Mouse (Mus musculus): ENCODE data around the gene Ndufa12.

The Ndufa12 gene

DNA sequence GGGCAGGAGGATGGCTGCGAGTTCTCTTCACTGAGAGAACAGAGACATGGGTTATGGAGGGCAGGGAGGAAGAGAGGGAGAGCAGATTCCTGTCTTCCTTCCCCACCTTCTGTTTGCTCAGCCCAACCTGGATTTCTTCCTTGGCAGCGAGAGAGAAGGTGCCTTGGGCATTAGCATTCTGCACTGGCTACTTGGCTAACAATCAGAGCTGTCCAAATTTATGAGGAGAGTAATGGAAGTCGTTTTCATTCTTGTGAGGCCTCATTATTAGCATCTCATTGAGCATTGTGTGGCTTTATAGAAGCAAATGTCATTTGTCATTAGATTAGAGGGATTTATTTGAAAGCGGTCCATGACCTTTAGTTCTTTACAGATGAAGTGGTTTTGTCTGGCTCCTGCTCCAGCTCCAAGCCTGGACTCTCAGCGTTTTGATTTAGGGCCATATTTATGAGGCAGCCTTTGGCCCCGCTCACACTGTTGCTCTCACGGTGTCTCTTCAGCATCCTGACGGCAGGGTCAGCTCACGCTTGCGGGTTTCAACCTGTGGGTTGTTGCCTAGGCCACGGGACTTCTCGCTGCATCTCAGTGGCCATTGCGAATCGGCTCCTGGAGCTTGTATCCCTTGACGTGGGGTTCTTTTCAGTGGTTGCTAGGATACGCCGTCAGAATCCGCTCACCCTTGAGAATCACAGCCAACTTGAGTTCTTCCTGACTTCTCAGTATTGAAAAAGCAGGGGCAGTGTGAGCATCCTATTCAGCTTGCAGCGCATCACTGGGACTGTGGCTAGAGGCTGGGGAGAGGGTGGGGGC is 31.9 kb downstream of the Ndufa12 start:
- peak; percentile 23 to 41 for DNase-seq (ENCODE audit: low spot score in 2 of 2)

DNA sequence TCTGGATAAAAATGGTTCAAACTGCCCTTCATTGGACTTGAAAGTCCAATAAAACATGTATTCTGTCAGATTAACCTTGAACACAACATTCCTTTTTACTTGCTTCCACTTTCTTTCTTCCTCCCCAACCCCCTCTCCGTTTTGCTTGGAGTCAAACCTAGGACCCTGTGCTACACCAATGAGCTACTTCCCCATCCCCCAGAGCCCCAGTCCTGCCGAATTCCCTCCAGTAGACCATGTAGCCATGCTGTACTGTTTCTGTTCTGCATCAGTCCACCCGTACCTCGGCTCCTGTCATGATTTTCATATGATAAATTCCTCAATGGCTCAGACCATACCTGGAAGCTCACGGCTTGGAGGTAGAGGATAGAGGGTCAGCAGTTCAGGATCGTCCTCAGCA is 32.5 kb downstream of the Ndufa12 start:
- DNase-seq (ENCODE audit: low spot score in 2 of 2): no peak

DNA sequence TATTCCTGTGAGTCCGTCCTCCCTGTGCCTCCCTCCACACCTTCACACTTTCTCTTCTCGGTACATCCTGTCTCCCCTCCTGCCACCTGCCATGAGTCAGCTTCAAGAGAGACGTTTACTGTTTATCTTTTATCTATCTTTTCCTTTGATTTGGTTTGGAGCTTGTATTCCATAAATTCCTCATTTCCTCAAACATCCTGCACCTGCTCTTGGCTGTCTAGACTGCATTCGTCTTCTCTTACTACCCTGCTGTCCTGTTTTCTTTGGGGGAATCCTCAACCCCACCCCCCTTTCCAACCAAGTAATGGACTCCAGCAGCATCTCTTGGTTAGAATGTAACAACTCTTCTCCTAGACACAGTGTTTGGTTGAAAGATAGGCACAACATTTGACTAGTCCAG is 36.7 kb downstream of the Ndufa12 start:
- no peak for DNase-seq (ENCODE audit: low spot score in 2 of 2)

DNA sequence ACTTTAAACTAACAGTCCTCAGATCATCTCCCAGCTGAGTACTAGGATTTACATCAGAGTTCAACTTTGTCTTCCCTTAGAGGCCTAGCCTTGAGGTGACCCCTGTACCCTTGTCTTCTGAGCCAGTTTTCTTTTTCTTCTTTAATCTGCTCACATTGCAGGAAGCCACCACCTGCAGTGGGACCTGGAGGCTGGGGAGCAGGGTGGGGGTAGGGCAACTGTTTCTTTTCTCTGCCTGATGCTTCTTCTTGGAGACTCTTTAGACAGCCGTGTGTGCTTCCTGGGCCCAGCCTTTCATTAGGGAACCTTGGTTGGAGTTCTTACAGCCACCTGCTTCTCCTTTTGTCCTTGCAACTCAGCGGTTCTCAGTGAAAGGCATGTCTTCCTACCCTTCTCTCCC is 42.8 kb downstream of the Ndufa12 start:
- no peak for DNase-seq (ENCODE audit: low spot score in 2 of 2)

DNA sequence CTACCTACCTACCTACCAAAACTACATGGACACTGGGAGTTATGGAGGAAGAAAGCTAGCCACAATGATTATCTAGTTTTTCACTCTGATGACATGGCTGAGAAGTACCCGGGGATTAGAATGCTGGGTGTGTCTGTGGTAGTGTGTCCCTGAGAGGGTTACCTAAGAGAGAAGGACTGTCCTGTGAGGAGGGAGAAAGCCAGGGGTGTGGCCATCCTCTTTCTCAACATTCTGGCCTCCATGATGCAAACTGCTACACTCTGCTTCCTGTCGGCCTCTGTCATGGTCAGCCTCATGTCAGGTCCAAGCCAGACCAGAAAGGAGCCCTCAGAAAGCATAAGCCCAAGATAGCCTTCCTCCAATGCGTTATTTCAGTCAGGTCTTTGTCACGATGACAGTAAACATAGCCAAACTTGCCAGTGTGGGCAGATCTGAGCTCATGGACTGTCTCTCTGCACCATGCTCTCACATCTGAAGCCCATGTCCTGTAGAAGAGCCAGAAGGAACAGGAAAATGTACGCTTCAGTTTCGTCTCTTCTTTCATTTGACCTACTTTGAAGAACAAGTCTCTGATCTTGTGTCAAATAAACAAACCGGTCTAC is 49.3 kb downstream of the Ndufa12 start:
- DNase-seq (ENCODE audit: low spot score in 2 of 2): no peak

DNA sequence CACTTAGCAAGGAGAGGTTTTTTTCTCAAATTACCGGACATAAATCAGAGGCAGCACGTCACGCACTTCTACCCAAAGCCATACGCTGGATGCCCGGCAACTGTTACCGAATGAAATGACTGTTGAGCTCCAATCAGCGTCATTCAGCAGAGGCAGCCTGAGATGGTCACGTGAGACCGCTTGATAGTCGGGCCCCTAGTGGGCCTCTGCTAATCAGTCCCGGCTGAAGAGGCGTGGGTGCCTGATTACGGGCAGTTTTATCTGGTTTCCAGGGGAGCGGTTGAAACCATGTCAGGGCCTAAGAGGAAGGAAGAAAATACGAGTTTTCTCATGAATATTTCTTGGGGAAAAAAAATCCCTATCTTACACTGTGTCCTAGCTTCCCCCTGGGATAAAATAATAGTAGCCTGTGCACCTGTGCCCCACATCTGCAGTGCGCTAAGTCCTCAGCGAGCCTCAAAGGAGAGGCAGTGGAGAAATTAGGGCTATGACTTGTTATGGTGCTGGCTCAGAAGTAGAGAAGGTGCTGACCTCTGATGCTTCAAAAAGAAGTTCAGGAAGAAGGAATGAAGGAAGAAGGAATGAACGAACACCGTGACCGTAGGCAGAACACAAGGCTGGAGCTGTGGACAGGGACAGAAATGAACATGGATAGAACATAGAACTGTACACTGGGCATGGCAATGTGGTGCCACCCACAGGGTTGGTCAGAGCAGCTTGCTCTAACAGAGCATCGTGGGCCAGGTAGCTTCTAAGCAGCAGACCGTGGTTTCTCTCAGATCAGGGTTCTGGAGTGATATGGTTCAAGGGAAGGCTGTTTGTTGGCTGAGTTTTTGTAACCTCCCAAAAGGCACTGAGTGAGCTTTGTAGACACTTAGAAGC is 51.3 kb downstream of the Ndufa12 start:
- DNase-seq (ENCODE audit: low spot score in 2 of 2): peak in 1 of 2 experiments; percentile 14

DNA sequence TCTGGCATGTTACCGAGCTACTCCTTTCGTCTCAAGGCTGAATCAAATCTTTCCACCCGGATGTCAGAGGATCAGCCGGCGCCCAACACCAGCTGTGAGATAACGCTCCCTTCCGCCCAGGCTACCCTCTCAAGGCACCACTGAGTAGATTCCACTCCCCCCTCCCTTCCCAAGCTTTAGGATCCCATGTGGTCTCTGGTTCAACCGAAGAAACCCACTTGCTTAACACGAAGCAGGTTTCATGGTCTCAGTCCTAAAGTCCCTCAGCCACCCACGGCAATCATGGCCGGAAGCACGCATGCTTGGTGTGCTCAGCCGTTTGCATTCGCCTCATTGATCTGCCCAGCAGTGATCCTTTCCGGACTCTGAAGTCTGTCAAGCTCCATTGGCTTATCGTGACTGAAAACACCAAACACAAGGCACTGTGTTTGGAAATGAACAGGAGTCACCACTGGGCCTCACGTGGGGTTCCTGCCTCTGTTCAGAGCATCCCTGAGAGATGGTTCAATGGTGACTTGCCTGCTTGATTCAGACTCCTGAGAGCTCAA is 54.8 kb downstream of the Ndufa12 start:
- DNase-seq (ENCODE audit: low spot score in 2 of 2): no peak

DNA sequence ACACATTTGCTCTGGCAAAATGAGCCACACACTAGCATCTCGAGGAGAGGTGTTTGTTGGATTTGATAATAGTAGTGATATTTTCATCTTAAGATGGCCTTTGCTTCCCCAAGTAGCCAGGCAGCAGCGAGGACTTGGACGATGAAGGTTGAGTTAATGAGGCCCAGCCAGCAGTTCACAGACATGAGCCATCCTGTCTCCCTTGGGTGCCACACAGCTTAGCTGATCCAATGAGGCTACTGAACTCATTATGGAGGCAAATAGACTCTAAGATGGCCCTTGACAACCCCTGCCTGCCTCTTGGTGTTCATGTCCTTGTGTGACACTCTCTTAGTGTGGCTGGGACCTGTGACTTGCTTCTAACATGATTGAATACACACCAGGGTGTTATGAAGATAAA is 56.2 kb downstream of the Ndufa12 start:
- no peak for DNase-seq (ENCODE audit: low spot score in 2 of 2)

DNA sequence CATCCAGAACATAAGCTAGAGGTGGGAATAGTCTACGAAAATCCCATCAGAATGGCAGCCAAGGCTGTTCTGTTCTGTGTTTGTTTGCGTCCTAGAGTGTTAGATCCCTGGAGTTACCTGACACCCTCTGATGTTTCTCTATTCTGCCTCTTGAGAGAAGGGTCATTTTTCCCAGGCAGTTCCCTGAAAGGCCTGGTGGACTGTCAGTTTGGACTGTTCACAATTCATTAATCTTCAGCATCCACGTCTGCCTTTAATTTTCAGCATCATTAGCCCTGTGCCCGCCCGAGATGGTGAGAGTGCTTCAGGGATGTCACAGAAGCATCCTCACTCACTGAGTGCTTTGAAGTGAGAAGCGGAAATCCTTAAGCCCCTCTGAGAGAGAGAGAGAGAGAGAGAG is 57.2 kb downstream of the Ndufa12 start:
- no peak for DNase-seq (ENCODE audit: low spot score in 2 of 2)

DNA sequence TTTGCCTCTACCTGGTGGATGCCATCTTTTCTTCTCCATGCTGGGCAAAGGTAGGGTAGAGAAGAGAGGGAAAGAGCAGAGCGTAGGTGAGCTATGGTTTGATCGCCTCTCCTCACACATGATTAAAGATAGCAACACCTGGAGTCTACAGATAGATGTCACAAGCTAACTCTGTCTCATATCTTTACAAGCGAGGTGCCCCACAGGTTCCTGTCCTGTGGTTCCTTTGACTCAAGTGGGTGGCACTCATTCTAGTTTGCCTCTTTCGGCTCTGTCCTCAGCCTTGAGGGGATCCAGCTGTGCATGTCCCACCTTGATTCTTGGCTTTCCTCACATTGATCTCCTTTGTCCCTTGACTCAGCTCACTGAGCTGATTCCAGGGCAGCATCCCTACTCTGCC is 58.0 kb downstream of the Ndufa12 start:
- no peak for DNase-seq (ENCODE audit: low spot score in 2 of 2)

DNA sequence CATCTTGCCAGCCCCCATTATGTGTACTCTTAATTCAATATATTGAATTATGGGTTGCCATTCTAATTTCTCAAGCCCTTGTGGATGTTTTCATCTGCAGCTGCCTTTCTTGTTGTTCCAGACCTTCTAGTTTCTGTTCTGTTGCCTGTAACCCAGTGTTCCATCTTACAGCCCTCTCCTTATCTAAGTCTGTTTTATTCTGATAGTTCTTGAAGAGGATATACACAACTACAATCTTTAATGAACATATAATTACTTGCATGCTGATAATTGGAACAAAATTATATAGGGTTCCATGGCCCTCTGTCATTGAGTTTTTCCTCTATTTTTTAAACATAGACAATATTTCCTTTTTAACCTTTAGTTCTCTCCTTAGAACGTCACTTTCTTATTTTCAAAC is 62.0 kb downstream of the Ndufa12 start:
- no peak for DNase-seq (ENCODE audit: low spot score in 2 of 2)

DNA sequence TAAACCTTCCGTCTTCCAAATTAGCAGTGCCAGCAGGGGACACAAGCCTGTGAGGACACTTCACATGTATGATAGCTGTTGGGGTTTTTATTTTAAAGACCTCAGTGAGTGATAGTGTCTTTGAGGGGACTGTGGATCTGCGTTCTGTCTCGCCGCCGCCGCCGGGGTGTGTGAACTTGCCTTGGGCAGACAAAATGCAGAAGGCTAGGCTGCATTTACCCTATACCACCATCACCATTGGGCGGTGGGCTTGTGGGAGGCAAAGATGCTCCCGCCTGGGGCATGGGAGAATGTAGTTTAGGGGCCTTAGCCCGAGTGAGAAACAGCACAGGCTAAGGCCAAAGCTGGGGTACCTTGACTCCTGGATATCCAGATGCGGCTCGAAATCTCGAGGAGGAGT is 64.1 kb downstream of the Ndufa12 start:
- DNase-seq (ENCODE audit: low spot score in 2 of 2): no peak

DNA sequence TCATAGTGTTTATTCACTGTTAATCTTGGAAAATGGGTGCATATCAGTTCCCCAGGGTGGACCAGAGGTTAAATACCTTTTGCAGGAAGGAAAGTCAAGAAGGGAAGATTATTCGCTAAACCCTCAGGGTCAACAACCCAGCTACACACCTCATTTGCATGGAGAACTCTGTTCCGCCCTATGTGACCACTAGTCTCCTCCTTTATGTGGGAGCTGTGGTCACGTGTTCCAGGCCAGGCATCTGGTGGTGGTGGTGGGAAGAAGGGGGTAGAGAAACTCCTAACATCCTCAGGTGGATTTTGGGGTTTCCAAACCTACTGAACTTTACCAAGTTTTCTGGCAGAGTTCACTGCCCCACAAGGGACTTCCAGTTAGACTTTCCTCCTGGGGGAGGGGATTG is 64.7 kb downstream of the Ndufa12 start:
- no peak for DNase-seq (ENCODE audit: low spot score in 2 of 2)

DNA sequence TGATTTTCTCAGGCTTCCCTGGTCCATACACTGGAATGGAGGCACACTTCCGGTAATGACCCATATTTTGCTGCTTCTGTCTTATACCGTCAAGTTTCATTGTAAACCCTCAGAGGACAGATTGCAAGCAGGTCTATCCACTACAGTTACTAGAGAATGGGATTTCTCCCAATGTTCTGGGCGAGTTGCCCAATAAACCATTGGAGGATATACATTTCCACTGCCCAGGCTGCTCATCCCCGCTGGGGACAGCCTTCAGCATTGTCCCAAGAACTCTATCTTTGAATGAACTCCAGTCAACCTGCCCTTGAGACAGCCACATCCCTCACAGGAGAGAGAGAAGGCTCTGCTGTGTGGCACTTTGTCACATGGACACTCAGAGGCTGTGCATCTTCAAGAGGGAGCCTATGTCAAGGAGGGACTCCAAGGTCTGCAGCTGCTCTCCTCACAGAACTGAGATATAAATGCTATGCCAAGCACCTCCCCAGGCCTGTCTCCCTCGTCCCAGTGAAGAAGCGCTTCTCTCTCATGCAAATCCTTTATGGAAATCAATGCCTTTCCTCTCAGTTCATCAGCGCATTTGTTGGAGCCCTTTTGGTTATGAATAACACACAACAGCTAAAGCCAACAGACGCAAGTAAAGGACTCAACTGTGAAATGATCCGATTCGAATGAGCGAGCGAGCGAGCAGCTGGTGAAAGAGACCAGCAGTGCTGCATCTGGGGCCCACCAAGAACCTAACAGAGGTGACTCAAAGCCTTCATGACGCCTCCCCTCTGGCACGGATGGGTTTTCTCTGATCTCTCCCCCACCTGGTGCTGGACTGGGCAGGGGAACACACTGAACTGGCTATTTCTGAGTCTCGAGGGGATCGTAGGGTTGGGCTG is 67.4 kb downstream of the Ndufa12 start:
- peak in 1 of 2 experiments; percentile 19 for DNase-seq (ENCODE audit: low spot score in 2 of 2)
